Mouse (Mus musculus): ENCODE results near the gene Srpr. TPM values are rescaled to one million over a fixed set of nuclear protein-coding genes. Genes with fewer than 3 reads are reported as not detected.
A peak's percentile ranks its signal among the peaks of the same experiment; 100 is the strongest.

Gene Srpr
- polyA plus RNA-seq, 1 experiment from 2014 or later: 67.9 TPM

DNA sequence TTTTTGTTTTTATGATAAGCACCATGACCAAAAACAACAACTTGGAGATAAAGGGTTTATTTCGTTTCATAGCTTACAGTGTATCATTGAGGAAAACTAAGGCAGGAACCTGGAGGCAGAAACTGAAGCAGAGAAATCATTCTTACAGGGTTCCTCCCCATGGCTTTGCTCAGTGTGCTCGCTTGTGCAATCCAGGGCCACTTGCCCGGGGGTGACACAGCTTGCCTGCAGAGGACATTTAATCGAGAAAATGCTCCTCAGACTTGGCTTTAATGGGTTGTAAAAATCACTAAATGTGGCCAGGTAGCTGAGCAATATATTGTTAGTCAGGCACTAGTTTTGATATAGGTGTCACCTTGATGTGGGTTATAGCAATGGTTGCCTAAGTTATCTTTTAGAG lies 78.5 kb downstream of the Srpr start:
- ATAC-seq (ENCODE audit: low FRiP score): no peak
- Histone ChIP-seq H3K9ac (0 out of 2 replicates have a peak overlapping the region, but pooled peaks have one; percentile 9), H3K4me3 (no peak overlapping the region), H3K4me1 (replicated peaks) (no peaks in the 10 kb centered on the region), H3K9me3 (no peaks in the 10 kb centered on the region), H3K27me3 (peaks cover 6% of the 10 kb centered on the region), H3K4me2 (no peak overlapping the region), H3K36me3 (peaks cover 39% of the 10 kb centered on the region), H3K27ac (no peak overlapping the region)
- 87% methylated on average over 4 of the region's 4 CpGs for WGBS

DNA sequence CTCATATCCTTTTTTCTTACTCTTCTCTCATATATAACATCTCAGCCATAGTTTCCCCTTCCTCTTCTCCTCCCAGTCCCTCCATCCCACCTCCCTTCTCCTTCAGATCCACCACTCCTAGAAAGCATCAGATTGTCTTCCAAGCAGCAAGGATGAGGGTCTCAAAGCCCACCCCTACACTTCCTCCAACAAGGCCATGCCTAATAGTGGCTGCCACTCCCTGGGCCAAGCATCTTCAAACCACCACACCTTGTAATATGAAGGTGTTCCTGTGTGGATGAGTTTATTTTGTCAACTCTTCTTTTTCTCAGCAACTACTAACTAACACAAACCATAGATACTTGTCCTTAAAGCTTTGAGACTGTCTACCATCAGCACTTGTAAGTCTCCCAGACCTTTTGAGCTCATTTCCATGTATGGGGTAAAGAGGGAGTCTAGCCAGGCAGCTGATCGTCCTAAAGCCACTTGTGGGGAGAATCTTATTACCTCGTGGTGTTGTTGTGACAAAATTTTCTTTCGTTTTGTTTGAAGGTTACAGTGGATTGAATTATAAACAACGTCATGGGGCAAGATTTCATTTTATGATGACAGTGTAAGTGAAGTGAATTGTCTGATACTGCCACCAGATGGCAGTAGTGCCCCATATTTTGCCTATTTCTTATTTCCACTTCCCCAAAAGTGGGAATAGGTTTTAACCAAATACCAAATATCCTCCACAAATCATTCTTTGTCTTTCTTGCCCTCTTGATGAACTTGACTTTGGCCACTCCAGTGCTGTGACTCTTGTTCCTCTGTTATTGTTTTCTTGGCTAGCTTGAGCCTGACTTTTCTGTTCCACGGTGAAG lies 82.3 kb downstream of the Srpr start:
- Histone ChIP-seq H3K36me3 (peaks cover 9% of the 10 kb centered on the region), H3K27ac (no peak overlapping the region), H3K4me3 (no peak overlapping the region), H3K9me3 (no peaks in the 10 kb centered on the region), H3K4me1 (replicated peaks) (no peaks in the 10 kb centered on the region), H3K9ac (no peak overlapping the region), H3K4me2 (no peak overlapping the region), H3K27me3 (peaks cover 42% of the 10 kb centered on the region)
- ATAC-seq (ENCODE audit: low FRiP score): 0 out of 2 replicates have a peak, but pooled peaks have one; percentile 34
- 20% methylated on average over 5 of the region's 5 CpGs for WGBS

DNA sequence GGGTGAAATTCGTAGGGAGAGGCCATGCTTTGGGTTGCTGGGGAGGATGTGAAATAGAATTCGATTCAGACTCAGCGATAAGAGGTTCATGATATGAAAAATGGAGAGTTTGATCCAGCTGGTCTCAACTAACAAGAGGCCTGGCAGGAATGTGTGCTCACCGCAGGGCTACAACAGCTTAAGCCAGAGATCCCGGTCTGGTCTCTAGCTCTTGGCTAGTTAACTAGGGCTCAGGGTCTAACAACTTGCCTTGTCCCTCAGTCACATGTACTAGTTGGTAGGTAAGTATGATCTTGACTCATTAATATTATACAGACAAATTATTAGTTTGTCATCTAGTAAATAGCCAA lies 82.9 kb downstream of the Srpr start:
- WGBS: 64% methylated on average over 5 of the region's 5 CpGs
- Histone ChIP-seq H3K27ac (no peak overlapping the region), H3K4me1 (replicated peaks) (no peaks in the 10 kb centered on the region), H3K9me3 (no peaks in the 10 kb centered on the region), H3K4me3 (no peak overlapping the region), H3K9ac (no peak overlapping the region), H3K27me3 (peaks cover 48% of the 10 kb centered on the region), H3K4me2 (no peak overlapping the region), H3K36me3 (peaks cover 3% of the 10 kb centered on the region)
- ATAC-seq (ENCODE audit: low FRiP score): 0 out of 2 replicates have a peak, but pooled peaks have one; percentile 33

DNA sequence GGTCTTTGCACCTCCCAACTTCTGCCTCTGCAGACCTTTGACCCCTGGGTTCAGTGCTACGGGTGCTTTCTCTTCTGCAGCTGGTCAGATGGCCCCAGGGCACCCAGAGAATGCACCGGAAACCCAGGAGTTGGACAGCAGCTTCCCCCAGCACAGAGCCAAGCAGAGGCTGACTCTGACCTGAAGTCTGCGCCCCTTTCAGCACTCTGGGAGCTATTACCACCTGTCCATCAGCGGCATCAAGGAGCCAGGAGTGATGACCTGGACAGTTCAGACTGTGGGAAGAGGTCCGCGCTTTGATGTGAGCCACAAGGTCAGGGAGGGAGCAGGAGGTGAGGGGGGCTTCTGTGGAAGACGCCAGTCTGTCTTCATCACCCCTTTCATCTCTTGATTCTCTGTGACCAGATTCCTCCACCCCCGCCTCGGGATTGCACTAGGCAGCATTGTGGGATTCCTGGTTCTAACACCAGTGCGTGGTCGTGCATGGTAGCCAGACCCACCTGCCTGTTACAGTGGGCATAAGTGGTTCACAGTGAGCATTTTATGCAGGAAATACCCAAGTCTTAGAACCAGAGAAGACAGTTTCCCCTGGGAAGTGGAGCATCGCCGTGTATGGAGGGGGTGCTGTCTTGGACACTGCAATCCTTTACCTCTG lies 83.6 kb downstream of the Srpr start:
- H3K4me2 ChIP-seq: no peak overlapping the region

DNA sequence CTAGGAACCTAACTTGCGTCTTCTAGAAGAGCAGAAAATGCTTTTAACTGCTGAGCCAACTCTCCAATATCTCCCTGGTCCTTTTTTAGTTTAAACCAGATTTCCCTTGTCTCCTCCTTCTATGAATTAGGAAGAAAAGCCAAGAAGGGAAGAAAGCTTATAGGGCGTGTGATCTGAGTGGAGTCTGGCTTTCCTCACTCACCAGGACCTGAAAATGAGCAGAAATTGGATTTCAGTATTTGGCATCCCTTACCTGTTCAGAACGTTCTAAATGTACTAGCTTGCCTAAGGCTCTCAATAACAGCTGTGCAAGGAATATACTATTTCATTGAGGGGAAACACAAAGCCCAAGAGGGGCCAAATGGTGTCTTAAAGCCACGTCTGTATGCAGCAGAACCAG lies 84.4 kb downstream of the Srpr start:
- Histone ChIP-seq H3K36me3 (no peaks in the 10 kb centered on the region), H3K27ac (no peak overlapping the region), H3K27me3 (peaks cover 64% of the 10 kb centered on the region), H3K9me3 (no peaks in the 10 kb centered on the region), H3K9ac (no peak overlapping the region), H3K4me3 (no peak overlapping the region), H3K4me1 (replicated peaks) (no peaks in the 10 kb centered on the region), H3K4me2 (no peak overlapping the region)
- 89% methylated on average over 4 of the region's 4 CpGs for WGBS
- ATAC-seq (ENCODE audit: low FRiP score): no peak

More for the DNA sequence above, 83.6 kb downstream of the Srpr start:
- H3K9me3 ChIP-seq: no peaks in the 10 kb centered on the region
- WGBS: 60% methylated on average over 13 of the region's 13 CpGs
- H3K4me1 ChIP-seq (replicated peaks): no peaks in the 10 kb centered on the region
- no peak overlapping the region for H3K27ac ChIP-seq
- H3K4me3 ChIP-seq: no peak overlapping the region
- ATAC-seq (ENCODE audit: low FRiP score): peak; percentile 52
- H3K36me3 ChIP-seq: no peaks in the 10 kb centered on the region; the same call in 1 of the 2 replicates
- H3K9ac ChIP-seq: no peak overlapping the region
- peaks cover 55% of the 10 kb centered on the region for H3K27me3 ChIP-seq

DNA sequence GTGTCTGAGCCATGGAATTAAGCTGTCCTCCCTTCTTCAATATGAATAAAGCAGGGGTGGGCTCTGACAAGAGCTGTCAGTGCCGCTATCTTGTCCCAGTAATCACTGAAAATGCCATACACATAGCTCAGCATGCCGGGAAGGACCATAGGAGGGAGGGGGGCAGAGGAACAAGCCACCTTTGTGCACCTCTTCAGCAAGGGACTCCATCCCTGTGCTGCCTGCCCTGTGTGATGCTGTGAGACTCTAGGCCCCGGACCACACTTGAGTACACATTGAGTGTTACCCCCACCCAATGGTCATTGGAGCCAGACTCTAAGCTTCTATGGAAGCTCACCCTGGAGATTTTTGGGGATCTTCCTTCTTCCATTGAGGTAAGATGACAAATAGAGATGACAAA lies 86.4 kb downstream of the Srpr start:
- no peak overlapping the region for H3K4me3 ChIP-seq
- 69% methylated on average over 3 of the region's 3 CpGs for WGBS
- H3K4me1 ChIP-seq (replicated peaks): no peaks in the 10 kb centered on the region
- no peak overlapping the region for H3K4me2 ChIP-seq
- peaks cover 83% of the 10 kb centered on the region for H3K27me3 ChIP-seq
- H3K9ac ChIP-seq: no peak overlapping the region
- no peaks in the 10 kb centered on the region for H3K9me3 ChIP-seq
- no peak for ATAC-seq (ENCODE audit: low FRiP score)
- H3K27ac ChIP-seq: no peak overlapping the region
- H3K36me3 ChIP-seq: no peaks in the 10 kb centered on the region

DNA sequence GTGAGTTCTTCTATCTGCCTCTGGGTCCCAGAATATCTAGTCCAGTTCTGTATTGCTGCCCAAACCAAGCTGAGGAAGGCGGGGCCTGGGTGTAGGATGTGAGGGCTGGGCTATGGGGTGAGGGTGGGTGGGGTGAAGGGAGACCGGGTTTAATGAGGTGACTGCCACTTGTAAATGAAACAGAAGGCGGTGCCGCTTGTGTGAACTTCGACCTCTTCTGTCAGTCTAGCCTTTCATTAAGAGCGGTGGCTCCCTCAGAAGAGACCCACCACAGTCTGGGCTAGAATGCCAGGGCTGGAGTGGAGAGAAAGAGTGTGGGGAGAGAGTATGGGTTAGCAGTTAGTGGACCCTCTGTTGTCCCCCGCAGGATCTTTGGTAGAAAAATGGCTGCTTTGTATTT lies 90.0 kb downstream of the Srpr start:
- H3K4me1 ChIP-seq (replicated peaks): no peaks in the 10 kb centered on the region
- no peak overlapping the region for H3K4me2 ChIP-seq
- H3K9me3 ChIP-seq: no peaks in the 10 kb centered on the region
- H3K4me3 ChIP-seq: no peak overlapping the region
- no peaks in the 10 kb centered on the region for H3K36me3 ChIP-seq
- H3K27ac ChIP-seq: no peak overlapping the region
- H3K27me3 ChIP-seq: peaks cover 89% of the 10 kb centered on the region
- no peak overlapping the region for H3K9ac ChIP-seq
- 0 out of 2 replicates have a peak, but pooled peaks have one; percentile 39 for ATAC-seq (ENCODE audit: low FRiP score)
- WGBS: 14% methylated on average over 7 of the region's 7 CpGs

DNA sequence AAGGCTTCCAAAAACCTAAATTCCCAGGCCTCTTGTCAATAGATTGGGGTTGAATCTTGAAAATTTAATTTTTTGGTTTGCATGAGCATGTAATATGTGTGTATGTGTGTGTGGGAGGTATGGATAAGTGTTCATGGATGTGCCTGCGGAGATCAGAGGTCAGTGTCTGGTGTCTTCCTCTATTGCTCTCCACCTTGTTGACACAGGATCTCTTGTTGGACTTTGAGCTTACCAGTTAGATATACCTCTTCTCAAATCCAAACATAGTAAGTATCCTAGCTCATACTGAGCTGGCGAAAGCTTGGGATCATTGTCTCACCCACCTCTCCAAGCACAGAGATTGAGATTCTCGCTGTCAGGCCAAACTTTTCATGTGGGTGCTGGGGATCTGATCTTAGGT lies 90.4 kb downstream of the Srpr start:
- peaks cover 85% of the 10 kb centered on the region for H3K27me3 ChIP-seq

DNA sequence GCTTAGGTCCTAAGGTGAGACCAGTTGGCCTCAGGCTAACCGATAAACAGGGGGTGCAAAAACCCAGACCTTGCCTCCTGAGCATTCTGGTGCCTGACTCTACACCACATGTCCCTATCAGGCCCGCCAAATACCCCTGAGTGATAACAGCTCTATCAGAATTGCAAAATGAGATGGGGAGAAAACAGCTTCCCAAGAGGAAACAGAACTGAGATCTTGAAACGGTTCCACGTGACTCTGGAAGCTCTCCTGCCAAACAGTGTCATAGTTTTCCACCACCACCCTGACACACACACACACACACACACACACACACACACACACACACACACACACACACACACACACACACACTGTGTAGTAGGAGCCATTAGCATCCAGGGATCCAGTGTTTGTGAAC lies 90.9 kb downstream of the Srpr start:
- H3K4me2 ChIP-seq: no peak overlapping the region
- 78% methylated on average over 4 of the region's 4 CpGs for WGBS
- ATAC-seq (ENCODE audit: low FRiP score): no peak
- H3K27ac ChIP-seq: no peak overlapping the region
- H3K36me3 ChIP-seq: no peaks in the 10 kb centered on the region
- no peaks in the 10 kb centered on the region for H3K4me1 ChIP-seq (replicated peaks)
- H3K27me3 ChIP-seq: peaks cover 80% of the 10 kb centered on the region
- H3K9me3 ChIP-seq: no peaks in the 10 kb centered on the region
- H3K4me3 ChIP-seq: no peak overlapping the region
- no peak overlapping the region for H3K9ac ChIP-seq

More for the DNA sequence above, 90.4 kb downstream of the Srpr start:
- 90% methylated on average over 3 of the region's 3 CpGs for WGBS
- no peak for ATAC-seq (ENCODE audit: low FRiP score)
- no peak overlapping the region for H3K4me2 ChIP-seq
- H3K4me3 ChIP-seq: no peak overlapping the region
- no peaks in the 10 kb centered on the region for H3K9me3 ChIP-seq
- H3K36me3 ChIP-seq: no peaks in the 10 kb centered on the region
- H3K27ac ChIP-seq: no peak overlapping the region
- no peaks in the 10 kb centered on the region for H3K4me1 ChIP-seq (replicated peaks)
- no peak overlapping the region for H3K9ac ChIP-seq

DNA sequence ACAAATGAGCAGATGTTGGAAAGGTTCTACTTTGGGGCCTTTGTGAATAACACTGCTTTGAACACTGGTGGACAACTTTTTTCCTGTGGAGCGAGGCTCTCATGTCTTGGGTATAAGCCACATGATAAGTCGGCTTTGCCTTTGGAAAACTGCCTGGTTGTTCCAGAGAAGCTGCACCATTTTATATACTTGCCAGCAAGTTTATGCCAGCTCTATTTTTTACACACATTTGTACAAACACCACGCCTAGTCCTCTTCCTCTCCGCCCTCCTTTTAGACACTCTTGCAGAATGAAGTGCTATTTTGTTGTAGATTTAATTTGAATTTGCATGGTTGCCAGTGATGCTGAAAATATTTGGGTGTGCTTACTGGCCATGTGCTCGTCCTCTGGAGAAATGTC lies 93.5 kb downstream of the Srpr start:
- WGBS: 75% methylated on average over 5 of the region's 5 CpGs
- Histone ChIP-seq H3K4me3 (no peak overlapping the region), H3K4me1 (replicated peaks) (no peaks in the 10 kb centered on the region), H3K9me3 (no peaks in the 10 kb centered on the region), H3K36me3 (no peaks in the 10 kb centered on the region), H3K27me3 (peaks cover 55% of the 10 kb centered on the region), H3K9ac (no peak overlapping the region), H3K27ac (no peak overlapping the region), H3K4me2 (no peak overlapping the region)
- no peak for ATAC-seq (ENCODE audit: low FRiP score)

Measured in hindbrain, embryonic 13.5 days (tissue).